Mouse (Mus musculus) liver, postnatal 0 days (tissue): ENCODE data around the gene Tcfl5. TPM values are rescaled to one million over a fixed set of nuclear protein-coding genes. Genes with fewer than 3 reads are reported as not detected.

Source experiments
- ATAC-seq: fragments of 200-750 bp; cut with Nextera tagmentation; 2 replicates; pipeline ENCODE4 v1.8.0; 2017; ENCODE audit warnings: mild to moderate bottlenecking, moderate library complexity
- DNase-seq: peaks from one replicate; pipeline ENCODE4 v3.0.0-alpha.2; 2016
- H3K27ac ChIP-seq: fragments of 300-500 bp; sonication (generic); 2 replicates; pipeline ENCODE4 v1.5.1; 2014; ENCODE audit warnings: antibody characterized with exemption, moderate library complexity, mild to moderate bottlenecking, low read depth
- H3K27me3 ChIP-seq: fragments of 300-500 bp; sonication (generic); 2 replicates; pipeline ENCODE4 v1.6.1; 2014; ENCODE audit warnings: low read length, control low read depth, mixed read lengths; ENCODE audit not compliant: insufficient read depth
- H3K36me3 ChIP-seq: fragments of 300-500 bp; sonication (generic); replicated peaks from 2 replicates; pipeline ENCODE4 v1.6.1; 2014; ENCODE audit warnings: mild to moderate bottlenecking, control low read depth, low read length, moderate library complexity, mixed read lengths; ENCODE audit not compliant: insufficient read depth
- H3K4me1 ChIP-seq: fragments of 300-500 bp; sonication (generic); 2 replicates; pipeline ENCODE4 v1.6.1; 2014; ENCODE audit warnings: antibody characterized with exemption, mild to moderate bottlenecking, control low read depth; ENCODE audit not compliant: insufficient read depth
- H3K4me2 ChIP-seq: fragments of 300-500 bp; sonication (generic); 2 replicates; pipeline ENCODE4 v1.6.1; 2014; ENCODE audit warnings: low read depth, mild to moderate bottlenecking, low read length, moderate library complexity, mixed read lengths
- H3K4me3 ChIP-seq: fragments of 300-500 bp; sonication (generic); 2 replicates; pipeline ENCODE4 v1.5.1; 2014; ENCODE audit warnings: low read depth, low read length
- H3K9ac ChIP-seq: fragments of 300-500 bp; sonication (generic); replicated peaks from 2 replicates; pipeline ENCODE4 v1.6.1; 2014; ENCODE audit warnings: mild to moderate bottlenecking, moderate library complexity
- H3K9me3 ChIP-seq: fragments of 300-500 bp; sonication (generic); 2 replicates; pipeline ENCODE4 v1.6.1; 2016; ENCODE audit warnings: mild to moderate bottlenecking, control low read depth, low read length, mixed read lengths
- CTCF ChIP-seq: sonication (generic); IDR thresholded peaks from 2 replicates; pipeline ENCODE4 v1.5.1; 2016; ENCODE audit warnings: antibody characterized with exemption, low read depth
- EP300 ChIP-seq: IDR thresholded peaks from 2 replicates; pipeline ENCODE4 v1.6.1; 2016; ENCODE audit warnings: antibody characterized with exemption, low read depth, mild to moderate bottlenecking
- WGBS: fragments of 180-500 bp; shearing (Covaris S2); extraction: QIAGEN DNeasy Blood & Tissue Kit; methylation state at CpG from one replicate; pipeline ENCODE4 v1.1.7; 2014; ENCODE audit not compliant: insufficient replicate concordance; 5-methylcytosine and 5-hydroxymethylcytosine counted together
- polyA plus RNA-seq: library from polyadenylated mRNA; unstranded; fragments of >200 nt; fragmentation: Nextera tagmentation; extraction: Ambion mirVana; gene quantifications from 2 replicates; pipeline ENCODE4 v1.2.1, GENCODE M21; 2015

Gene Tcfl5
- polyA plus RNA-seq, 1 experiment from 2014 or later: not detected

DNA sequence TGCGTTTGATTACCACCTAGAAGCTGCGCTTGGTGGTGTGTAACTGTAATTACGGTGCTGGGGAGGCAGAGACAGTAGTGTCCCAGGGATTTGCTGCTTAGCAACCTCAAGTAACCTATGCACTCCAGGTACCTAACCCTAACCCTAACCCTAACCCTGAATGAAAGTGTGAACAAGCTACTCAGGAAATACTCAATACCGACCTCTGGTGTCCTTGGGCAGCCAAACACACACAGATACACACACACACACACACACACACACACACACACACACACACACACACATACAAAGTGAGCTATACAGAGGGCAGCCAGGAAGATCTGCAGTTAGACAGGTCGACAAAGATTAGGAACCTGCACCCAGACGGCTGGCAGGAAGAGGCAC, 53.8 kb downstream of the Tcfl5 start:
- peak overlapping the region; percentile 94 for H3K4me2 ChIP-seq
- peak; percentile 47; the same call in 1 of the 2 replicates for ATAC-seq
- peaks cover 16% of the 10 kb centered on the region for H3K4me1 ChIP-seq
- no peak for DNase-seq
- WGBS: 44% methylated on average over 6 of the region's 6 CpGs
- H3K36me3 ChIP-seq: peaks cover 46% of the 10 kb centered on the region
- H3K27ac ChIP-seq: peak overlapping the region; percentile 84
- TF ChIP-seq EP300 (no peak), CTCF (peak; percentile 41; the same call in 1 of the 2 replicates)
- peak overlapping the region; percentile 69 for H3K4me3 ChIP-seq
- no peaks in the 10 kb centered on the region for H3K9me3 ChIP-seq
- H3K9ac ChIP-seq: peak overlapping the region; percentile 79
- no peaks in the 10 kb centered on the region for H3K27me3 ChIP-seq

DNA sequence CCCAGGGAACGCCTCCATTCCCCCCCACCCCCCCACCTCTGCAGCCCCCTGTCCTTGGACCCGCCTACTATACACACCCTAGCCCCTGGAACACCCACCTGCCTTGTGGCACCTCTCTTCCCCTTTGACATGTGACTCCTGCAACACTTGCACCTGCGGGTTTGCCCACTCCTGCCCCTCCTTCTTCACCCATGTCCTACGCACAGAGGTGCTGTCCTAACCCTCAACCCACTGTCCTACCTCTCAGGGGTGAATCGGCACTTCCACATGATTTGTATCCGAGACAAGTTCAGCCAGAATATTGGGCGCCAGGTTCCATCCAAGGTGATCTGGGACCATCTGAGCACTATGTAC, 59.4 kb downstream of the Tcfl5 start:
- Histone ChIP-seq H3K27me3 (no peaks in the 10 kb centered on the region), H3K4me2 (peak overlapping the region; percentile 99), H3K36me3 (peaks cover 17% of the 10 kb centered on the region), H3K4me3 (peak overlapping the region; percentile 94), H3K9ac (peak overlapping the region; percentile 97), H3K27ac (peak overlapping the region; percentile 78), H3K9me3 (no peaks in the 10 kb centered on the region), H3K4me1 (peaks cover 16% of the 10 kb centered on the region)
- WGBS: 12% methylated on average over 7 of the region's 7 CpGs
- TF ChIP-seq CTCF: no peak
- no peak for TF ChIP-seq EP300
- ATAC-seq (peak; percentile 38), DNase-seq (no peak)

DNA sequence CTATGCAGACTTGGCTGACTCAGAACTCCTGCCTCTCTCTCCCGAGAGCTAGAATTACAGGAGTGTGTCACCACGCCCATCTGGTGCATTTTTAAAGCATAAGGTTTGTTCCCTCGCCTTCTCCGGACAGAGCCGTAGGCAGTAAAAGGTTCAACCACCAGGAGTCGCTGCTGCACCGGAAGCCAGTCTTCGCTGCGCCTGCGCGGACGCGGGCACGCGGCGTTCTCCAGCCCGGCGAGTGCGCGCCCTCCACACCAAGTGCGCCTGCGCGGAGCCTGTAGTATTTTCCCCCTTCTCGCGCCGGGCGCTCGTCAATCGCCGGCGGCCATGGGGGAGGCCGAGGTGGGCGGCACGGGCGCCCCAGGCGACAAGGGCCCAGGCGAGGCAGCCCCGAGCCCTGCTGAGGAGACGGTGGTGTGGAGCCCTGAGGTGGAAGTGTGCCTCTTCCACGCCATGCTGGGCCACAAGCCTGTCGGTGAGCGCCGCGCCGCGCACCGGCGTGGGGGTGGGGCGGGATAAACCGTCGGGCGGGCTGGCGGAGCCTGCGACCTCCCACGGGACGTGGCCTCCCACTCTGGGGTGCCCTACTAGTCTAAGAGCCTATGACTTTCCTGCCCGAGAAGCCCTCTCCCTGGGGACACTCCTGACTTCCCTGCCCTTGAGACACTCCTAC, 59.9 kb downstream of the Tcfl5 start:
- H3K4me1 ChIP-seq: peaks cover 16% of the 10 kb centered on the region
- WGBS: under 1% methylated on average over 57 of the region's 57 CpGs

GRCm38 (mm10) chr2:180581002-180581401, 61.5 kb downstream of the Tcfl5 start, which contains the start of gene Mrgbp:
TSS of gene Mrgbp (plus strand) at chr2:180581304.
- Histone ChIP-seq H3K9ac (no peak within 1 kb of the TSS), H3K4me3 (no peak within 1 kb of the TSS), H3K27me3 (no peaks in the 10 kb centered on the region), H3K9me3 (no peaks in the 10 kb centered on the region), H3K27ac (no peak within 1 kb of the TSS), H3K4me2 (no peak within 1 kb of the TSS), H3K4me1 (peaks cover 16% of the 10 kb centered on the region), H3K36me3 (peaks cover 10% of the 10 kb centered on the region)
- WGBS: 72% methylated on average over 3 of the region's 3 CpGs
- no peak for TF ChIP-seq CTCF
- no peak for TF ChIP-seq EP300
- DNase-seq (no peak), ATAC-seq (no peak)

More for the DNA sequence above, 59.9 kb downstream of the Tcfl5 start:
- ATAC-seq: peak; percentile 89
- H3K4me2 ChIP-seq: peak overlapping the region; percentile 99
- peak overlapping the region; percentile 97 for H3K9ac ChIP-seq
- TF ChIP-seq CTCF (peak; percentile 99), EP300 (no peak)
- peak; percentile 97 for DNase-seq
- peaks cover 17% of the 10 kb centered on the region for H3K36me3 ChIP-seq
- H3K27ac ChIP-seq: peak overlapping the region; percentile 78
- no peaks in the 10 kb centered on the region for H3K27me3 ChIP-seq
- H3K9me3 ChIP-seq: no peaks in the 10 kb centered on the region
- H3K4me3 ChIP-seq: peak overlapping the region; percentile 94

DNA sequence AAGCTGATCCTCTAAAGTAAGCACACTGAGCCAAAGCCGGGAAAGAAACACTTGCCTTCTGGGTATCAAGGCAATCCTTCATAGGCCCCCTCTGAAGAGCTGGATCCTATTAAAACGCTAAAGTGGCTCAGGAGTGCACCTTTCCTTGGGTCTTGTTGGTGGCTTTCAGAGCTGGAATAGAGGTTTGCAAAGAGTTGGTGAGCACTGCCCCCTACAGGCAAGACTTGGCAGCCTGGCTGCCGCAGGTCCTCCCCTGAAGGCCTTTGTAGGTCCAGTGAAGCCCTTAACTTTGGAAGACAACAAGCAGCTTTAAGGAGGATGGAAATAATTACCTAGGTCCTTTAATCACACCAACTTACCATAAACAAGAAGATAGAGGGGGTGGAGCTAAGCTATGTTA, 63.8 kb downstream of the Tcfl5 start:
- no peak for ATAC-seq

DNA sequence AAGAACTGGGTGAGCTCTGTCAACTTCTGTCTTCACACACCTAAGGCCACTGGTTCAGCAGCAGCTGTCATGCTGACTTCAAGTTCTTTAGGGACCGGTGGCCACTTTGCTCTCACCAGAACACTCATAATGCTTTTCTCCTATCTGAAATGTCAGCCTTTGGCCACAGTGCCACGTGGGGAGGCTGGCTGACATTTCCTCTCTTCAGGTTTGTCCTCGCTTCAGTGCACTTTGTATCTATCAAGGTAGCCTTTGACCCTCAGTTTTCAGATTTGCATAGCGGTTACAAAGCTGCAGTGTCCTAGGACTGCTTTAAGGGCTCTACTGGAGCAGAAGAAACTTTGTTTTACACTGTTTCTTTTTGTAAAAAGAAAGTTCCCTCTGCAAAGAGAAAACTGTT, 66.0 kb downstream of the Tcfl5 start:
- Histone ChIP-seq H3K36me3 (no peaks in the 10 kb centered on the region), H3K9me3 (no peaks in the 10 kb centered on the region), H3K9ac (no peak overlapping the region), H3K4me3 (no peak overlapping the region), H3K27ac (no peak overlapping the region), H3K27me3 (no peaks in the 10 kb centered on the region), H3K4me2 (no peak overlapping the region), H3K4me1 (no peaks in the 10 kb centered on the region)
- TF ChIP-seq EP300: no peak
- no peak for TF ChIP-seq CTCF
- DNase-seq (no peak), ATAC-seq (peak; percentile 74)
- 37% methylated on average over 4 of the region's 4 CpGs for WGBS

More for the DNA sequence above, 63.8 kb downstream of the Tcfl5 start:
- H3K27me3 ChIP-seq: no peaks in the 10 kb centered on the region
- H3K27ac ChIP-seq: no peak overlapping the region
- no peaks in the 10 kb centered on the region for H3K9me3 ChIP-seq
- H3K4me1 ChIP-seq: peaks cover 12% of the 10 kb centered on the region
- no peak overlapping the region for H3K4me2 ChIP-seq
- no peak overlapping the region for H3K4me3 ChIP-seq
- H3K36me3 ChIP-seq: no peaks in the 10 kb centered on the region
- no peak overlapping the region for H3K9ac ChIP-seq
- WGBS: 7% methylated on average over 3 of the region's 3 CpGs
- TF ChIP-seq CTCF (peak; percentile 90), EP300 (no peak)
- peak; percentile 85 for DNase-seq

Other genes with a start within 250 kb of the Tcfl5 start
- 0.86 and 0.91 TPM in 2 replicates for gene Slco4a1, start 186.5 kb downstream of the Tcfl5 start, polyA plus RNA-seq
- gene Ntsr1, start 142.7 kb downstream of the Tcfl5 start, polyA plus RNA-seq: not detected in 2 replicates
- gene Mrgbp, start 61.4 kb downstream of the Tcfl5 start, polyA plus RNA-seq: 7.3 and 7.5 TPM in 2 replicates
- gene Ogfr, start 53.5 kb downstream of the Tcfl5 start, polyA plus RNA-seq: 22.7 and 24.9 TPM in 2 replicates
- gene Col9a3, start 44.9 kb downstream of the Tcfl5 start, polyA plus RNA-seq: 0.41 and 0.63 TPM in 2 replicates
- gene Dido1, start 67.3 kb upstream of the Tcfl5 start, polyA plus RNA-seq: 6.5 and 8.7 TPM in 2 replicates
- gene Gid8, start 67.4 kb upstream of the Tcfl5 start, polyA plus RNA-seq: 68.2 and 71.3 TPM in 2 replicates
- 5.2 and 6.0 TPM in 2 replicates for gene Slc17a9, start 82.6 kb upstream of the Tcfl5 start, polyA plus RNA-seq
- not detected in 2 replicates for gene Bhlhe23, start 134.2 kb upstream of the Tcfl5 start, polyA plus RNA-seq